Mouse (Mus musculus): ENCODE measurements around the gene Zbtb17.
A peak's percentile ranks its signal among the peaks of the same experiment; 100 is the strongest.

Zbtb17 gene

DNA sequence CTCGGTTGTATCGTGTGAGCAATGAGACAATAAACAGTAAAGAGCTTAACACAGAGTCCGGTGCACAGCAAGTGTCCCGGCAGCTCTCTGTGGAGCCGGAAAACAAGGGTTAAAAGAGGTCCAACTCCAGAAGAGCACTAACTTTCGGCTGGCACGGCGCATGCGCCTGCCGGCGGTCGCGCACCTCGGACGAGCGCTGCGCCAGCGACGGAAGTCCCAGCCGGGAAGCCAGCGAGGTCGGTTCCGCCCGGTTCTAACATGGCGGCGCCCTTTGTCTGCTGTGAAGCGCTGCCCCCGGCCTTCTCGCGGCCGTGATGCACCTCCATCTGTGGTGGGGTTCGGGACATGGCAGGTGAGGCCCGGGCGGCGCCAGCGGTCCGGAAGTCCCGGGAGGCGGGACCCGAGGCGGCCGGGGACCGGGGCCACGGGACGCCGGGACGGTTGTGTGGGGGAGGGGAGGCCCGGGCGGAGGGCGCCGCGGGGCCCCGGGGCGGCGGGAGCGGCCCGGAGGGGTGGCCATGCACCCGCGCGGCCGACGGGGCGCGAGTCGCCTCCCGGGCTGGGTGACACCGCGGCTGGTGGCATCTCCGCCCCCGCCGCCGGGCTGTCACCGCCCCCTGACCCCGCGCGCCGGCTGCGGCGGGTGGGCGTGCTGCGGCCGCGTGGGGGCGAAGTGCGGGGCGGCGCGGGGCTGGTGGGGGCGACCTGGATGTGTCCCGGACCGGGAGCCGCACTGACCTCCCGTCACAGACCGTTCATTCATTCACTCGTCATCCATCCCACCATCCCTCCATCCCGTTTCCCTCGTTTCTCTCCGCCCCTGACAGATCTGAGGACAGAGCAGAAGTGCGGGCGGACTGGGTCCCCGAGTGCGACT lies at the start of gene Zbtb17:
Zbtb17 (plus strand) TSS at position 204 of the 877 bp plus-strand sequence.
- peak; percentile 83 to 87 for DNase-seq (ENCODE audit: low spot score in 2 of 2)

- no peak for DNase-seq (ENCODE audit: low spot score in 2 of 2)
These were observed 49.7 kb upstream of the Zbtb17 start for GRCm38 (mm10) chr4:141394751-141395150.

DNA sequence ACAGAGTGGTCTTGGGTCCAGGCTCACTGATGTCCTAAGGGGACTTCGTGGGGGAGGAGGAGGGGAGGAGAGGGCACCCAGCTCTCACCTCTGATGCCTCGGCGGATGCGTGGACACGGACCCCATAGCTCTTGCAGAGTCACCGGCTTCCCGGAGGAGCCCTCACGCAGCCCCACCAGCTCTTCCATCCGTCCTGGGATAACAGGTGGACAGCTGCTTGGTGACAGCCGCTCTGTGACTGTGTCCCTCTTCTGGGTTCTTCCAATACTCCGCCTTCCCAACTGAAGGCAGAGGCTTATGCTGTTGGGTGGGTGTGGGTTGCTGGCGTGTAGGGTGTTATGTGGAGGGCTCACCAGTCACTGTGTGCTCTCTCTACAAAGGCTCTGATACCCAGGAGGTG lies 46.6 kb upstream of the Zbtb17 start:
- no peak for DNase-seq (ENCODE audit: low spot score in 2 of 2)

GRCm38 (mm10) chr4:141398545-141398944 lies 45.9 kb upstream of the Zbtb17 start, which contains the start of gene Clcnka:
Gene Clcnka, minus strand, starts transcription at chr4:141398724.
- no peak for DNase-seq (ENCODE audit: low spot score in 2 of 2)

DNA sequence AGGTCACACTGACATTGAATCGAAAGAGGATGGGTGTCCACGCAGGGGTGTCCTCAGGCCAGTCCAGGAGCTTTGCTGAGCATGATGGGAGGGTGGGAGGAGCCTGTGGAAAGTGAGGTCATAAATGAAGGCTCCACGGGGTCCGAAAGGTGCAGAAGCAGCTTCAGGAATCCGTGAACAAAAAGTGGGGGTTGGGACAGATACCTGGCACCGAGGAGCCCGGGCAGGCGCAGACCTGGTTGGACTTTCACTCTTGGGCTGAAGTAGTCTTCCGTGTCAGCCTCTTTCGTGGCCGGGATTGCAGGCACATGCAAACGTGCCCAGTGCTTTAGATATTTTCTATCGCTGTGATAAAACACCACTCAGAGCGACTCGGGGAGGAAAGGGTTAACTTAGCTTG lies 44.3 kb upstream of the Zbtb17 start:
- no peak for DNase-seq (ENCODE audit: low spot score in 2 of 2)

DNA sequence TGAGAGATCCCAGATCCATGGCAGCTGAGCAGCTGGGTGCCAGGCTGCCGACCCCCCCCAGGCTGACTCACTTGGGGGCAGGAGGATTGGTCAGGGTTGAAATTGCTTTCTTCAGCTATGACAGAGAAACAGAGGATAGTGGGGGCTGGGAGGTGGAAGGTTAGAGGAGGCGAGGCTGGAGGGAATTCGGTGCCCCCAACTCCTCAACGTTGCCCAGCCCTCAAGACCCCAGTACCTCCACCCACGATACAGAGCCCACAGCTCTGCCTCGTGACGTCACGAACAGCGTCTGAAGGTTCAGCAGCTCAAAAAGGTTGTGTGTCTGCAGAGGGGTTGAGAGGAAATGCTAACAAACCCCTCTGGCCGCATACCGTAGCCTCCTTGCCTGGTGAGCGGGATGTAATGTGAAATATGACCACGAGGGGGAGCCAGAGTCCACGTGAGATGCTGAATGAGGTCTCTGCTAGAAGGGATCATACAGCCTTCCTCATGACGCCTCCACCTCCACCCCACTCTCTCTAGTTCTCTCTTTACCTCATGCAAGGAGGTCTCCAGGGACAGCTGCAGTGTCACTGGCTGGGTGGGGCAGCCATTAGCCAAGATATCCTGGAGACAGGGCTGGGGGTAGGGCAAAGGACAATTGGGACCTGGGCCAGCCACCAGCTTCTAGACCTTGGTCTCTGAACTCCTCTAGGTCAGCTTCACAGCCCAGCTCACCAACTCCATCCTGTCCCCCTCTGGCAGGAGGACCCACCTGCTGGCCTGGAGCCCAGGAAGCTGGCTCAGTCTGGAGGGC lies 39.7 kb upstream of the Zbtb17 start:
- DNase-seq (ENCODE audit: low spot score in 2 of 2) = peak; percentile 95 to 97

- DNase-seq (ENCODE audit: low spot score in 2 of 2) = no peak
These were observed 39.2 kb upstream of the Zbtb17 start for GRCm38 (mm10) chr4:141405314-141405622.

GRCm38 (mm10) chr4:141406516-141407299 lies 37.7 kb upstream of the Zbtb17 start:
- peak in 1 of 2 experiments; percentile 32 for DNase-seq (ENCODE audit: low spot score in 2 of 2)

- DNase-seq (ENCODE audit: low spot score in 2 of 2) = no peak
These were observed 35.9 kb upstream of the Zbtb17 start for GRCm38 (mm10) chr4:141408577-141408976.

DNA sequence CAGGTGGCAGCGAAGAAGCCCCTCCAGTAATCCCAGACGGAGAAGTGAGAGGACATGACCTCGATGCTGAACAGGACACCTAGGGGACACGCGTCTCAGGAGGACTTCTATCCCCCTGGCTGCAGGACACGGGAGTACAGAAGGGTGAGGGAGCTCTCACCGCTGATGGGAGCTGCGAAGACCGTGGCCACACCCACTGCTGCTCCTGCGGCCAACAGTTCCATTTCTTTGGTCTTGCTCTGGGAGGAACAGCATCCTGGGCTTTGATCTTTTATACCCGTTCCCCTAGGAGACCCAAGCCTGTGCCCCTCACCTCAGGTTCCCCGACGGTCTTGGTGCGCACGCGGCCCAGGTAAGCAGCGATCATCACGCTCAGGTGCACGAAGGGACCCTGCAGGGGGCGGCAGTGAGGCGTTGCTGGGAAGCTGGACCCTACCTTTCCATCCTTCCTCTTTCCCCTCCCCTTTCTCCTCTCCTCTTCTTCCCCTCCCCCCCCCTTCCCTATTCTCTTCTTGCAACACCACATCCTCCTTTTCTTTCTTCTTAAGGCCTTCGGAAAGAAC lies 32.9 kb upstream of the Zbtb17 start:
- DNase-seq (ENCODE audit: low spot score in 2 of 2) = no peak

- DNase-seq (ENCODE audit: low spot score in 2 of 2) = no peak
These were observed 28.5 kb upstream of the Zbtb17 start, which contains the start of gene Clcnkb for GRCm38 (mm10) chr4:141415924-141416323. Gene Clcnkb, minus strand, starts transcription at chr4:141416014.

DNA sequence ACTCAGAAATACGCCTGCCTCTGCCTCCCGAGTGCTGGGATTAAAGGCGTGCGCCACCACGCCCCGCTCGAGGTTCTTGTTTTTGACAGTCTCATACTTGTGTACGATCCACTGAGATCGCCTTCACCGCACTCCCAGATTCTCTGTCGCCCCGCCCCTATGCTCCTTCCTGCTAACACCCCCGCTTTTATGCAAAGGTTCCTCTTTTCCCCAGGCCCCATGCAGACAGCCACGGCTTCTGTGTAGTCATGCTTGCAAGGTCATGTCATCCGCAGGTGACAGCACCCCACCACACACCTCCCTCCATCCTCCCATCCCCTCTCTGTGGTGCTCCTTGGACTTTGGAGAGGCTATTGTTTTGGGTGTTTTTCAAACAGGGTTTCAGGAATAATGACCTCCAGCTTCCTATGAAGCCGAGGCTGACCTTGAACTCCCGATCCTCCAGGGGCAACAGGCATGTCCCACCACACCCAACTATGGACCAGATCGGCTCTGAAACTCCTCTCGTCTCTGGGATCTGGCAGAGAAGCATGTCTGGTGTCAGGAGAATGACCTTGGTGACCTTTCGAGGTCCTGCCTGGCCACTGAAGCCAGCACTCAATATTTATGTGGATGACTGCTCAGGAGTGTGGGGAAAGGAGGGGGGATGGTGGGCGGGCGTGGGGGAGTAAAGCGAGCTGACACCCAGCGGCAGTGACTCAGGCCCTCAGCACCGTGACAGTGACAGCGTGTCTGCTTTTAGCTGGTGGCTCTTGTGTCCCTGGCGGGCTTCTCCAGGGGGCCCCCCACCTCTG lies 24.9 kb upstream of the Zbtb17 start:
- peak; percentile 29 to 44 for DNase-seq (ENCODE audit: low spot score in 2 of 2)

DNA sequence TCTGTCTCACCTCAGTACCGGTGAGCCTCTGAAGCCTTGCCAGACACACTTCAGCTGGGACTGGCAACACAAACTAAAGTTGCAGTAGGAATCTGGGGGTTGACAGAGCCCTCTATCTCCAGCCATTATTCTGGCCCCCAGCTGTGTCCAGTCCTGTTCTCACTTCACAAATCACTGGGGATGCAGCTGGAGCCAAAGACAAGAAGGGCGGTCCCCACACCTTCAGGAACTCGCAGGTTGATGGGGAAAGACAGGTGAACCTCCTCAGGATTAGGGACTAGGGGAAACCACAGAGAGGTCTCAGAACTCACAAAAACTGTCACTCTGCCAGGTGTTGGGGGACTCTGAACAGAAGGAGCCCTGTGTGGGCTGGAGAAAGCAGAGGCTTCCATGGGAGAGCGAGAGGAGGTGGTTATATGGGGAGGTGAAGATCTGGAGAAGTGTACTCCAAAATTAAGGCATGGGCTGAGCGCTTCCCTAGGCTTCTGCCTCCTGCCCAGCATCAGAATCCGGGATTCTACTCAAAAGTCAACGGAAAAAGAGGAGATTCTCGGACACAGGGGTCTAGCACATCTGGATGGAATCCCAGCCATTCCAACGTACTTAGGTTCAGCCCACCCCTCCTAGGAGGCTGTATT lies 24.1 kb upstream of the Zbtb17 start, which contains the start of gene Hspb7:
Hspb7 (plus strand) TSS at position 588 of the 638 bp plus-strand sequence.
- DNase-seq (ENCODE audit: low spot score in 2 of 2) = peak in 1 of 2 experiments; percentile 5

- DNase-seq (ENCODE audit: low spot score in 2 of 2) = no peak
These were observed 23.6 kb upstream of the Zbtb17 start for GRCm38 (mm10) chr4:141420886-141421285.

DNA sequence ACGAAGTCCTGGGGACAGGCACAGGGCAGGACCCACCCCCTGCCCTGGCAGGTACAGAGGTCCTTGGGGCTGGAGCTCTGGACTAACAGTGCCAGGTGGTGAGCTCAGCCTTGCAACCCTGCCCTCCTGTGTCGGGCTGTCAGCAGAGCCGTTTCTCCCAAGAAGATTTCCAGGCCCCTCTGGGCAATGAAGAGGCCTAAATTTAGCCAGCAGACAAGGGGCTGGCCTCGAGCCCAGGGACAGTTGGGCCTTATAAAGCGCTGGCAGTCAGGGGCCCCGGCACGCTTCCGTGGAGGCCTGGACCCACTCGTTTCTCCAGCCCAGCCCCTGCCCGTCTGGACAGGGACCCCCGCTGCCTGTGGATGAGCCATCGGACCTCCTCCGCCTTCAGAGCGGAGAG lies 23.0 kb upstream of the Zbtb17 start:
- no peak for DNase-seq (ENCODE audit: low spot score in 2 of 2)

DNA sequence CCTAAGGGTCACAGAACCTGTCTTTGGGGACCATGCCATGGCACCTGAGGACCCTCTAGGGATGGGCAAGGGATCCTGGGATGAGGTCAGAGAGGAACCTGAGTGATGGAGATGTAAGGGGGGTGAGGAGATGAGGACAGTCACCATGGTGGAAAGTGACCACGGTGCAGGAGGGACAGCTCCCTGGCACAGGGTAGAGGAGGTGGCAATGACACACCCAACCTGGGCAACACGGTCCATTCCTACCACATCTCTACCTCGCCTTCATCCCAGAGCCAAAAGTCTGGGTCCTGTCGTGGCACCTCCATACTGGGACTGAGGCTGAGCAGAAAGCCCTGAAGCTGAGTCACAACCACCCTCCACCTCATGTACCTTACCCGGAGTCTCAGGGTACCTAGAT lies 21.6 kb upstream of the Zbtb17 start:
- no peak for DNase-seq (ENCODE audit: low spot score in 2 of 2)

GRCm38 (mm10) chr4:141423288-141423687 lies 21.2 kb upstream of the Zbtb17 start:
- no peak for DNase-seq (ENCODE audit: low spot score in 2 of 2)

- no peak for DNase-seq (ENCODE audit: low spot score in 2 of 2)
These were observed 20.6 kb upstream of the Zbtb17 start for GRCm38 (mm10) chr4:141423691-141424431.
